Mouse (Mus musculus): ENCODE measurements around the gene Eml1. TPM values are rescaled to one million over a fixed set of nuclear protein-coding genes. Genes with fewer than 3 reads are reported as not detected.

Eml1 gene
- polyA plus RNA-seq, 1 experiment = 9.5 TPM

DNA sequence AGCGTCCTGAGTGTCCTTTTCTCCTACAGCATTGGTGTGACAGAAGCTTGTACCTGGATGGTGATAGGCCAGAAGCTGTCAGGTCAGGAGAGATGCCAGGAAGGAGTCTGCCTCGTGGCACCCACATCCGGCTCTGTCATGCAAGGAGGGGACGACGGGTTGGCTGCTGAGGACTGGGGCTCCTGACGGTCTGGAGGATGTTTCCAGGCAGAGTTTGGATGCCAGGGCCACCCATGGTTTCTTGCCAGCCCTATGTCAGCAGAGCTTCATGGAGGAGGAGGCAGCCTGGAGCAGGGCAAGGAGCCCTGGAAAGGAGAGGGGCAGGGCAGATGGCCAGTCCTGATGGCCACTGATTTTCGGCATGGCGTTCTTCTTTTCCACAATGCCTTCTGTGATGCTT, 28.4 kb downstream of the Eml1 start:
- Histone ChIP-seq H3K4me3 (ENCODE audit: low read depth, low read length) (no peak overlapping the region), H3K9me3 (replicated peaks; ENCODE audit: control insufficient read depth, insufficient read depth, low read length, poor library complexity, severe bottlenecking) (no peaks in the 10 kb centered on the region), H3K27me3 (ENCODE audit: control insufficient read depth, insufficient read depth, low read length, poor library complexity, severe bottlenecking) (no peaks in the 10 kb centered on the region), H3K27ac (ENCODE audit: insufficient read depth, low read length) (no peak overlapping the region), H3K4me1 (ENCODE audit: control insufficient read depth, insufficient read depth, low read length) (no peaks in the 10 kb centered on the region), H3K36me3 (ENCODE audit: control insufficient read depth, insufficient read depth, low read length, poor library complexity, severe bottlenecking) (no peaks in the 10 kb centered on the region), H3K9ac (ENCODE audit: low read depth, poor library complexity, severe bottlenecking) (no peak overlapping the region)
- TF ChIP-seq POLR2A (IDR thresholded peaks at IDR 0.05; ENCODE audit: insufficient read depth, low read length) (no peak), EP300 (IDR thresholded peaks at IDR 0.05; ENCODE audit: insufficient read depth, low read depth, low read length) (no peak), CTCF (IDR thresholded peaks at IDR 0.05; ENCODE audit: low read depth, low read length) (no peak)

DNA sequence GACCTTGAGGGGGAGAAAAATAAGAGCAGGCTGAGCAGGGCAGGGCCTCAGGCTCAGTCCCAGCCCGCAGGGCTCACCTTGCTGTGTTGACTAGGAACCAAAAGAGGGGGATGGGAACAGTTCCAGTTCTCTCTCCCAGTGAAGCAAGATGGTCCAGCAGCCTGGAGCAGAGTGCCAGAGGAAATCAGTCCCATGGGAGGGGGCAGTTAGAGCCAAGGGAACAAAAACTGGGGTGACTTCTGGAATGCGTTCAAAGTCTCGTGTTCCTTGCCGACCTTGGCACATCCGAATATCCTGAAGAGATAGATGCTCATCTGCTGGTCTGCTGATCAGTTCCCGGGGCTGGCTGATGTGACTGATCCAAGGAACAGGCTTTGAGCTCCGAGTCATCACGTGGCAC, 30.2 kb downstream of the Eml1 start:
- H3K27ac ChIP-seq (ENCODE audit: insufficient read depth, low read length) = no peak overlapping the region

DNA sequence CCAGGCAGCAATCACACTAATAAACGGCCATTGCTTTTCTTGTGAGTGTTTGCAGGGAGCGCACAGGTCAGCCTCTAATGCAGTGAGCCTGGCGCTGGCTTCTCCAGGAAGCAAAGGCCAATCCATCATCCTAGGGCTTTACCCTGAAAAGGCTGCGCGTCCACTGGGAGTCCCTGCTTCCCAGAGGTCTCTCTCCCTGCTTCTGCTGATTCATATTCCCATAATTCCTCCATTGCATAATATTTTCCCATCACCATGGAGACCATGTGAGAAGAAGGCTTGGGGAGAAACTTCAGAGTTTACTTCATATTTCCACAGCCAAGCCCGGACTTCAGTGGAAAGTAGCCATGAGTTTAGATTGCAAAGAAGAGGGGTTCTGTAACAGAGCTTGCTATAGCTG, 33.2 kb downstream of the Eml1 start:
- H3K4me3 ChIP-seq (ENCODE audit: low read depth, low read length) = no peak overlapping the region
- H3K9ac ChIP-seq (ENCODE audit: low read depth, poor library complexity, severe bottlenecking) = no peak overlapping the region

More for the DNA sequence above, 30.2 kb downstream of the Eml1 start:
- TF ChIP-seq EP300 (IDR thresholded peaks at IDR 0.05; ENCODE audit: insufficient read depth, low read depth, low read length) (no peak), POLR2A (IDR thresholded peaks at IDR 0.05; ENCODE audit: insufficient read depth, low read length) (no peak), CTCF (IDR thresholded peaks at IDR 0.05; ENCODE audit: low read depth, low read length) (no peak)
- H3K27me3 ChIP-seq (ENCODE audit: control insufficient read depth, insufficient read depth, low read length, poor library complexity, severe bottlenecking) = no peaks in the 10 kb centered on the region
- no peaks in the 10 kb centered on the region for H3K36me3 ChIP-seq (ENCODE audit: control insufficient read depth, insufficient read depth, low read length, poor library complexity, severe bottlenecking)
- no peak overlapping the region for H3K4me3 ChIP-seq (ENCODE audit: low read depth, low read length)
- no peaks in the 10 kb centered on the region for H3K9me3 ChIP-seq (replicated peaks; ENCODE audit: control insufficient read depth, insufficient read depth, low read length, poor library complexity, severe bottlenecking)
- no peaks in the 10 kb centered on the region for H3K4me1 ChIP-seq (ENCODE audit: control insufficient read depth, insufficient read depth, low read length)
- no peak overlapping the region for H3K9ac ChIP-seq (ENCODE audit: low read depth, poor library complexity, severe bottlenecking)

DNA sequence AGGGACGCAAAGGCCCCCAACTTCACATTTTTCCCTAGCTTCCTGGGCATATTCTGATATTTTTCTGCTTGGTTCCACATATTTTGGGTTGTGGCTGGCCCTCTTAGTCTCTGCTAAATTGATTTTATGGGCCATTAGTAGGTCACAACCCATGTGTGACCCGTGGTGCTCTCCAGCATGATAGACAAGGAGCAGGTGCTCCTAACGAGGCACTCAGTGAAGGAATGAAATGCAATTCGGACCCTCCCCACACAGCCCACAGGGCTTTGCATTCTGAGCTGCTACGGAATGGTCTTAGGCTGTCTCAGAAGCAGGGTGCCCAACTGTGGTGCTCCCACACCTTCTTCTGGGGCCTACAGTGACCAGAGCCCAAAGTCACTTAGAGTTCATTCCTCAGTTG, 38.3 kb downstream of the Eml1 start:
- Histone ChIP-seq H3K27me3 (ENCODE audit: control insufficient read depth, insufficient read depth, low read length, poor library complexity, severe bottlenecking) (no peaks in the 10 kb centered on the region), H3K4me3 (ENCODE audit: low read depth, low read length) (no peak overlapping the region), H3K9ac (ENCODE audit: low read depth, poor library complexity, severe bottlenecking) (no peak overlapping the region), H3K36me3 (ENCODE audit: control insufficient read depth, insufficient read depth, low read length, poor library complexity, severe bottlenecking) (no peaks in the 10 kb centered on the region), H3K27ac (ENCODE audit: insufficient read depth, low read length) (no peak overlapping the region), H3K4me1 (ENCODE audit: control insufficient read depth, insufficient read depth, low read length) (no peaks in the 10 kb centered on the region), H3K9me3 (replicated peaks; ENCODE audit: control insufficient read depth, insufficient read depth, low read length, poor library complexity, severe bottlenecking) (no peaks in the 10 kb centered on the region)
- TF ChIP-seq CTCF (IDR thresholded peaks at IDR 0.05; ENCODE audit: low read depth, low read length) = no peak
- TF ChIP-seq POLR2A (IDR thresholded peaks at IDR 0.05; ENCODE audit: insufficient read depth, low read length) = no peak
- no peak for TF ChIP-seq EP300 (IDR thresholded peaks at IDR 0.05; ENCODE audit: insufficient read depth, low read depth, low read length)

More for the DNA sequence above, 33.2 kb downstream of the Eml1 start:
- no peak overlapping the region for H3K27ac ChIP-seq (ENCODE audit: insufficient read depth, low read length)
- H3K9me3 ChIP-seq (replicated peaks; ENCODE audit: control insufficient read depth, insufficient read depth, low read length, poor library complexity, severe bottlenecking) = no peaks in the 10 kb centered on the region
- H3K36me3 ChIP-seq (ENCODE audit: control insufficient read depth, insufficient read depth, low read length, poor library complexity, severe bottlenecking) = no peaks in the 10 kb centered on the region
- H3K27me3 ChIP-seq (ENCODE audit: control insufficient read depth, insufficient read depth, low read length, poor library complexity, severe bottlenecking) = no peaks in the 10 kb centered on the region
- no peak for TF ChIP-seq CTCF (IDR thresholded peaks at IDR 0.05; ENCODE audit: low read depth, low read length)
- TF ChIP-seq EP300 (IDR thresholded peaks at IDR 0.05; ENCODE audit: insufficient read depth, low read depth, low read length) = no peak
- no peaks in the 10 kb centered on the region for H3K4me1 ChIP-seq (ENCODE audit: control insufficient read depth, insufficient read depth, low read length)

DNA sequence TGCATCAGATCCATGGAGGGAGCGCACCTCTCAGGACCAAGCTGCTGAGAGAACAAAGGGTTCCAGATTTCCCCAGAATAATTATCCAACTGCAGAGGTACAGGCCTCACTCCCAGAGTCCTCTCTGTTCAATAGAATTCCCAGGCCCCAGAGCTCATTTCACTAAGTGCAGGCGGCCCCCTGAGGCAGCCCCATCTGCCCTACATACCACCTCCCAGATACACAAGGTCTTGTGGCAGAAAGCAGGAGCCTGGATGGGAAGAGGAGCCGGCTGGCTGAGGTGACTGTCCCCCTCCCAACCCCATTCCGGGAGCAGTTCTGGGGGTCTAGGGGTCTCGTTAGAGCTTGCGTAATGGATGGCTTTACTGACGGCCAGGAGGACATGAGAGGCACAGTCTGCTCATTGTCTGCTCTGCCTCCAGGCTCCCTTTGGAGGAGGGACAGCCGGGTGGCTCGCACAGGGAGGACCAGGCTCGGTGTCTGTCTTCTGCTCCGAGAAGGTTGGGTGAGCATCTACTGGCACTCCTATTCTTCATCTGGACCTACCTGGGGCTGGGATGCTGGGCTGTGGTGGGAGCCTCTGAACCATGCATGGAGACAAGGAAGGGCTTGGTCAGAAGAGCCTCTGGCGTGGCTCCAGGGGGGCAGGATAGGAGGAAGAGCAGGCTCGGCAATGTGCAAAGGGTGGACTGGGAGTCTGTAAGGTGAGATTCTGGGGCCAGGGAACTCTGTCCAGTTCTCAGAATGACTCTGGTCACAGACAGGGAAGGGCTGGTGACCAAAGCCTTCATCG, 39.9 kb downstream of the Eml1 start:
- Histone ChIP-seq H3K4me3 (ENCODE audit: low read depth, low read length) (no peak overlapping the region), H3K27me3 (ENCODE audit: control insufficient read depth, insufficient read depth, low read length, poor library complexity, severe bottlenecking) (no peaks in the 10 kb centered on the region), H3K4me1 (ENCODE audit: control insufficient read depth, insufficient read depth, low read length) (no peaks in the 10 kb centered on the region), H3K27ac (ENCODE audit: insufficient read depth, low read length) (no peak overlapping the region), H3K36me3 (ENCODE audit: control insufficient read depth, insufficient read depth, low read length, poor library complexity, severe bottlenecking) (no peaks in the 10 kb centered on the region), H3K9me3 (replicated peaks; ENCODE audit: control insufficient read depth, insufficient read depth, low read length, poor library complexity, severe bottlenecking) (no peaks in the 10 kb centered on the region), H3K9ac (ENCODE audit: low read depth, poor library complexity, severe bottlenecking) (no peak overlapping the region)
- TF ChIP-seq EP300 (IDR thresholded peaks at IDR 0.05; ENCODE audit: insufficient read depth, low read depth, low read length) = no peak
- TF ChIP-seq CTCF (IDR thresholded peaks at IDR 0.05; ENCODE audit: low read depth, low read length) = no peak
- TF ChIP-seq POLR2A (IDR thresholded peaks at IDR 0.05; ENCODE audit: insufficient read depth, low read length) = no peak

DNA sequence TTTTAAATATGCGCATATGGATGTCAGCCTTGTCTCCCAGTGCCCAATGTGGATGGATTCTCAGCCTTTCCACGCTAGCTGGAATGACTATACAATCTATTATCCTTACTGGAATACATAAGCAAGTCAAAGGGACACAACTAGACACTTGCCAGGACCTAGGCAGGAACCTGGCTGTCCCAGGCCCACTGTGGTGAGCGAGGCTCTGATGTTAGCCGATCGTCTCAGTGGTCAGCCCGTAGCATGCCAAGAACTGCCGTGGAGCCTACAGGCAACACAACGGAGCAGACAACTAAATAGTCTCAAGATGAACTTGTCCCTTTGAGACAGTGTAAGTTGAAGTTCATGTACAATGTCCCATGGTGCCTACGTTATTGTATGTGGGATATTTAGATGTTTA, 44.2 kb downstream of the Eml1 start:
- no peak overlapping the region for H3K4me3 ChIP-seq (ENCODE audit: low read depth, low read length)
- H3K9me3 ChIP-seq (replicated peaks; ENCODE audit: control insufficient read depth, insufficient read depth, low read length, poor library complexity, severe bottlenecking) = no peaks in the 10 kb centered on the region
- H3K4me1 ChIP-seq (ENCODE audit: control insufficient read depth, insufficient read depth, low read length) = no peaks in the 10 kb centered on the region
- H3K36me3 ChIP-seq (ENCODE audit: control insufficient read depth, insufficient read depth, low read length, poor library complexity, severe bottlenecking) = no peaks in the 10 kb centered on the region
- H3K27ac ChIP-seq (ENCODE audit: insufficient read depth, low read length) = no peak overlapping the region
- no peaks in the 10 kb centered on the region for H3K27me3 ChIP-seq (ENCODE audit: control insufficient read depth, insufficient read depth, low read length, poor library complexity, severe bottlenecking)
- TF ChIP-seq CTCF (IDR thresholded peaks at IDR 0.05; ENCODE audit: low read depth, low read length) (no peak), EP300 (IDR thresholded peaks at IDR 0.05; ENCODE audit: insufficient read depth, low read depth, low read length) (no peak), POLR2A (IDR thresholded peaks at IDR 0.05; ENCODE audit: insufficient read depth, low read length) (no peak)
- H3K9ac ChIP-seq (ENCODE audit: low read depth, poor library complexity, severe bottlenecking) = no peak overlapping the region

All from ES-Bruce4 (cell line).